ENCODE assay signal across 15 mouse cellular contexts in the genomic region with DNA sequence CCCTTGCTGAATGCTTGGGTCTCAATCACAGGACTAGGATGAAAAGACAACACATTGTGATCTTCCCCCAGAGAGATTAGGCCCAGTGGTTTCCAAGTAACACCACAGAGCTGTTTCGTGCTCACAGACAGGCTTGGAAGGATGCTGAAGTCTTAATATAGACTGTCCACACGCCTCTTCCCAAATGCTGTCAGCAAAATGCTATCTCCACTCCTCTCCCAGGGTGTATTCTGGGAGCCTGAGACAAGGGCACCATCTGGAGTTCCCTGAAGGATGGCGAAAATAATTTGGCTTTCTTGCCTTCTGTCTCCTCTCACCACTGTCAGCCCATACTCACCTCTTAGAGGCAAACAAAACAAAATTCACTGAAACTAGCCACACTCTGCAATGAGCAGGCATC.
DNase-seq lines count a peak whose midpoint lies in the region; ATAC-seq lines count a peak whose summit lies in the region.
"Had no signal": no experiment of that assay in that cellular context is flagged by ENCODE, and none has a peak within 500 bp of the region (broad histone marks: within the 10 kb centered on the region; RNA-seq: fewer than 3 reads in every experiment).

No protein-coding gene starts in this region.

- H3K4me2 ChIP-seq in hindbrain, embryonic 14.5 days (replicated peaks) = no peak overlapping the region
- H3K4me2 ChIP-seq: liver, embryonic 15.5 days had no signal

- no peak overlapping the region for H3K9ac ChIP-seq in hindbrain, embryonic 14.5 days
- H3K9ac ChIP-seq: liver, embryonic 15.5 days had no signal

- no peak for ATAC-seq in hindbrain, embryonic 14.5 days (ENCODE audit: low FRiP score)
- ATAC-seq: CD4-positive, CD25-positive, alpha-beta regulatory T cell, adult 4 months; Patski had no signal

- peak; percentile 25 for DNase-seq in lung, postnatal 10 days
- no peak for DNase-seq in lung, postnatal 14 days
- DNase-seq in cerebellum, postnatal 25 days = peak; percentile 72 to 74
- peak; percentile 87 for DNase-seq in layer of hippocampus, adult 9-11 months
- peak; percentile 77 for DNase-seq in right cerebral cortex, postnatal 25 days
- no peak for DNase-seq in hindbrain, embryonic 14.5 days (ENCODE audit: low spot score)
- DNase-seq in embryo, embryonic 9.5 days (ENCODE audit: extremely low spot score) = no peak
- no peak for DNase-seq in kidney, adult 8-10 months
- DNase-seq: adrenal gland, adult 8-10 months; heart, postnatal 14 days; kidney, adult 11 months; thymus, postnatal 25 days had no signal

- no peaks in the 10 kb centered on the region for H3K9me3 ChIP-seq in hindbrain, embryonic 14.5 days (ENCODE audit: control insufficient read depth, low read length)
- H3K9me3 ChIP-seq: liver, embryonic 15.5 days had no signal

- no peaks in the 10 kb centered on the region for H3K4me1 ChIP-seq in hindbrain, embryonic 14.5 days (replicated peaks; ENCODE audit: control insufficient read depth, insufficient read depth, low read length)
- H3K4me1 ChIP-seq: liver, embryonic 15.5 days had no signal

- no peak overlapping the region for H3K4me3 ChIP-seq in hindbrain, embryonic 14.5 days (replicated peaks; ENCODE audit: low read length)
- H3K4me3 ChIP-seq: liver, embryonic 15.5 days had no signal

- no peak overlapping the region for H3K27ac ChIP-seq in hindbrain, embryonic 14.5 days
- H3K27ac ChIP-seq: liver, embryonic 15.5 days had no signal

- H3K27me3 ChIP-seq in hindbrain, embryonic 14.5 days (ENCODE audit: control insufficient read depth, insufficient read depth, low read length) = no peaks in the 10 kb centered on the region
- H3K27me3 ChIP-seq: liver, embryonic 15.5 days had no signal

- H3K36me3 ChIP-seq in hindbrain, embryonic 14.5 days (replicated peaks; ENCODE audit: control insufficient read depth, insufficient read depth) = no peaks in the 10 kb centered on the region
- H3K36me3 ChIP-seq: liver, embryonic 15.5 days had no signal

- WGBS in hindbrain, embryonic 14.5 days = 62% methylated on average over 3 of the region's 3 CpGs

Comparison
In these comparisons a context has a peak if more than half of its experiments do, and no peak if none do; other contexts are left out.
1. DNase-seq: peak in lung, postnatal 10 days (single experiment), cerebellum, postnatal 25 days (2 of 2), layer of hippocampus, adult 9-11 months (single experiment) and right cerebral cortex, postnatal 25 days (single experiment); none in lung, postnatal 14 days (single experiment), hindbrain, embryonic 14.5 days (single experiment), embryo, embryonic 9.5 days (single experiment) and kidney, adult 8-10 months (0 of 2).